Mouse (Mus musculus) myocyte (in vitro differentiated cells): ENCODE measurements around the gene Macrod2. TPM values are rescaled to one million over a fixed set of nuclear protein-coding genes. Genes with fewer than 3 reads are reported as not detected.

ENCODE experiments used
- H3K27me3 ChIP-seq: one replicate; pipeline ENCODE4 v1.6.1; 2011; ENCODE audit not compliant: control insufficient read depth, insufficient read depth, insufficient read length
- H3K36me3 ChIP-seq: one replicate; pipeline ENCODE4 v1.6.1; 2011; ENCODE audit not compliant: control insufficient read depth, insufficient read depth
- H3K4me2 ChIP-seq: one replicate; pipeline ENCODE4 v1.6.1; 2011; ENCODE audit warnings: low read depth, control low read depth
- H3K4me3 ChIP-seq: one replicate; pipeline ENCODE4 v1.5.1; 2011; ENCODE audit warnings: mild to moderate bottlenecking, control low read depth, moderate library complexity
- H3K79me2 ChIP-seq: one replicate; pipeline ENCODE4 v1.6.1; 2011; ENCODE audit not compliant: control insufficient read depth, insufficient read depth
- H3ac ChIP-seq: one replicate; pipeline ENCODE4 v1.6.1; 2011; ENCODE audit not compliant: control insufficient read depth, insufficient read length
- CEBPB ChIP-seq: IDR thresholded peaks from 2 replicates; pipeline ENCODE4 v1.6.1; 2011; ENCODE audit warnings: mild to moderate bottlenecking, moderate library complexity; ENCODE audit not compliant: poor library complexity, insufficient read depth, severe bottlenecking
- E2F4 ChIP-seq: IDR thresholded peaks from one replicate; pipeline ENCODE4 v1.6.1; 2011; ENCODE audit warnings: mild to moderate bottlenecking, control low read depth, moderate library complexity; ENCODE audit not compliant: insufficient read depth
- MAX ChIP-seq: IDR thresholded peaks from one replicate; pipeline ENCODE4 v1.6.1; 2011; ENCODE audit warnings: low read depth, mild to moderate bottlenecking, control low read depth
- MYOD1 ChIP-seq, 3 experiments: IDR thresholded peaks; one replicate each; pipeline ENCODE4 v1.6.1; 2011; ENCODE audit warnings: control low read depth in 2 of 3, low read depth in 2 of 3, mild to moderate bottlenecking in 2 of 3, moderate library complexity in 1 of 3; ENCODE audit not compliant: insufficient read length in 2 of 3, control insufficient read depth in 1 of 3
- MYOG ChIP-seq, 3 experiments: IDR thresholded peaks; one replicate each; pipeline ENCODE4 v1.6.1; 2011; ENCODE audit warnings: control low read depth in 2 of 3, low read depth in 2 of 3, mild to moderate bottlenecking in 2 of 3; ENCODE audit not compliant: insufficient read length in 2 of 3, control insufficient read depth in 1 of 3, insufficient read depth in 1 of 3
- POLR2A ChIP-seq: IDR thresholded peaks from one replicate; pipeline ENCODE4 v1.6.1; 2011; ENCODE audit warnings: low read depth, mild to moderate bottlenecking, control low read depth, moderate library complexity; ENCODE audit not compliant: insufficient read length
- POLR2AphosphoS2 ChIP-seq: IDR thresholded peaks from one replicate; pipeline ENCODE4 v1.6.1; 2011; ENCODE audit warnings: low read depth, control low read depth; ENCODE audit not compliant: insufficient read length
- REST ChIP-seq: IDR thresholded peaks from one replicate; pipeline ENCODE4 v1.6.1; 2011; ENCODE audit warnings: mild to moderate bottlenecking, control low read depth, moderate library complexity; ENCODE audit not compliant: insufficient read depth, insufficient read length
- SRF ChIP-seq: IDR thresholded peaks from one replicate; pipeline ENCODE4 v1.6.1; 2011; ENCODE audit warnings: low read depth; ENCODE audit not compliant: control insufficient read depth, insufficient read length
- TCF12 ChIP-seq: IDR thresholded peaks from one replicate; pipeline ENCODE4 v1.6.1; 2011; ENCODE audit warnings: mild to moderate bottlenecking, control low read depth; ENCODE audit not compliant: poor library complexity, insufficient read depth, severe bottlenecking
- TCF3 ChIP-seq: IDR thresholded peaks from one replicate; pipeline ENCODE4 v1.6.1; 2011; ENCODE audit warnings: low read depth, control low read depth; ENCODE audit not compliant: insufficient read length
- USF1 ChIP-seq: IDR thresholded peaks from one replicate; pipeline ENCODE4 v1.6.1; 2011; ENCODE audit warnings: low read depth, mild to moderate bottlenecking, control low read depth, moderate library complexity
- polyA plus RNA-seq: library from polyadenylated mRNA; unstranded; fragments of >200 nt; fragmentation: generic; extraction: Trizol; gene quantifications from one replicate; pipeline ENCODE4 v1.2.1, GENCODE M21; 2012; ENCODE audit warnings: missing spikeins

Macrod2 gene
- polyA plus RNA-seq, 1 experiment = 0.96 TPM

DNA sequence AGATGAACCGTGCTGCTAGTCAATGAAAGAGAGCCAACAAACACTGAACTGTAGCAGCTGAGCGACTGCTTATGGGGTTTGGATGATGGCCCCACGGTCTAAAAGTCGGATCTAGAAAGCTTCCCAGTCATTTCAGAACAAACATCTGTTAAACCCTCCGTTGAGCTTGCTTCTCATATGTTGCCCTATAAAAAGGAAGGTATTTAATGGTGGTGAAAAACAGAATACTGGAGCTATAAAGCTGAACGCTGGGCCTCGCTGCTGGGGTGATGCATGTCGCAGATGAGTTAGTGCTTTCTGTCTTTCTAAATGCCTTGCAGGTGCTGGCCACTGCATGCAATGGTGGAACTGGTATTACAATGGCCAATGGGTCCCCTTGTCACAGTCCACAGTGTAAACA lies 1278.3 kb downstream of the Macrod2 start:
- H3K4me2 ChIP-seq = no peak overlapping the region
- no peak overlapping the region for H3K4me3 ChIP-seq
- TF ChIP-seq E2F4 = no peak
- TF ChIP-seq POLR2AphosphoS2 = no peak
- no peak for TF ChIP-seq CEBPB
- TF ChIP-seq TCF3 = no peak
- TF ChIP-seq USF1 = no peak
- no peak for TF ChIP-seq MYOG (IDR thresholded peaks at IDR 0.05; ENCODE audit: control insufficient read depth in 1 of 3, insufficient read depth in 1 of 3, insufficient read length in 2 of 3, low read depth in 2 of 3)
- TF ChIP-seq MAX = no peak
- TF ChIP-seq SRF = no peak
- no peak for TF ChIP-seq MYOD1 (IDR thresholded peaks at IDR 0.05; ENCODE audit: control insufficient read depth in 1 of 3, insufficient read length in 2 of 3, low read depth in 2 of 3)
- TF ChIP-seq TCF12 = no peak
- TF ChIP-seq POLR2A = no peak
- TF ChIP-seq REST = no peak
- no peak overlapping the region for H3ac ChIP-seq
- no peaks in the 10 kb centered on the region for H3K27me3 ChIP-seq
- no peaks in the 10 kb centered on the region for H3K79me2 ChIP-seq
- no peaks in the 10 kb centered on the region for H3K36me3 ChIP-seq

DNA sequence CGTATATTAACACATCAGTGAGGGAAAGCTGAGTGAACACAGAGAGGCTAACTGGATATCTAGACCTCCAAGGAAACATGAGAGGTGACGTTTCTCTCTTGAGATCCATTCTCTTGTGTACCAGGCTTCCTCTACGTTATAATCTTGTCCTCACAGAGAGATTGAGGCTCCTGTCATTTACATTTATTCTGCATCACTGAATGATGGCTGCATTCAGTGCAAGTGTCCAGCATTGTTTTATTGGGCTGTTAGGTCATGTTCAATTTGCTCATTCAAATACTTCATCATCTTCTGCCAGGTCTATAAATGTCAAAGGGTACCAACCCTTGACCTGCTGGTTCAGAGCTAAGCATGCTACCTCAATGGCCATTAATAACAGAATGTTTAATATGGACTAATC lies 1302.4 kb downstream of the Macrod2 start:
- H3ac ChIP-seq = no peak overlapping the region
- no peaks in the 10 kb centered on the region for H3K79me2 ChIP-seq
- no peaks in the 10 kb centered on the region for H3K36me3 ChIP-seq
- TF ChIP-seq USF1 (no peak), MAX (no peak), TCF12 (no peak), SRF (no peak), MYOD1 (IDR thresholded peaks at IDR 0.05; ENCODE audit: control insufficient read depth in 1 of 3, insufficient read length in 2 of 3, low read depth in 2 of 3) (no peak), E2F4 (no peak), POLR2A (no peak), CEBPB (no peak), TCF3 (no peak), POLR2AphosphoS2 (no peak), MYOG (IDR thresholded peaks at IDR 0.05; ENCODE audit: control insufficient read depth in 1 of 3, insufficient read depth in 1 of 3, insufficient read length in 2 of 3, low read depth in 2 of 3) (no peak), REST (no peak)
- no peak overlapping the region for H3K4me2 ChIP-seq
- no peaks in the 10 kb centered on the region for H3K27me3 ChIP-seq
- H3K4me3 ChIP-seq = no peak overlapping the region

DNA sequence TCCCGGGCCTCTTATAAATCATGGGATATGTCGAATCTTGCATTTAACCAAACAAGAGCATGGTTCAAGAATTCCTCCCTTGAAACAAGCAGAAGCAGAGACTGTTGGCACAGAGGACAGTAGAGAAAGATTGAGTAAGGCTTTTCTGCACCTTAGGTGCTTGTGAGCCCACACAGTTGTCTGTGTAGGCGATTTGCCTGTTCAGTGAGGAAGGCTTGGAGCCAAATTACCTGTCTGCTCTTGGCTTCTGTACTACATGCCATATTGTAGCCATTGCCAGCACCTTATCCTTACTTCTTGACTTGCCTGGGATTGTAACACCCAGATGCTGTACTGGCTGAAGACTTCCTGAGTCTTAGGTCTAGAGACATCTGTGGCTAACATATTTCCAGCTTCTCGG lies 1303.2 kb downstream of the Macrod2 start:
- Histone ChIP-seq H3K27me3 (no peaks in the 10 kb centered on the region), H3K79me2 (no peaks in the 10 kb centered on the region), H3K36me3 (no peaks in the 10 kb centered on the region), H3K4me3 (no peak overlapping the region), H3K4me2 (no peak overlapping the region), H3ac (no peak overlapping the region)
- TF ChIP-seq POLR2A (no peak), CEBPB (no peak)

DNA sequence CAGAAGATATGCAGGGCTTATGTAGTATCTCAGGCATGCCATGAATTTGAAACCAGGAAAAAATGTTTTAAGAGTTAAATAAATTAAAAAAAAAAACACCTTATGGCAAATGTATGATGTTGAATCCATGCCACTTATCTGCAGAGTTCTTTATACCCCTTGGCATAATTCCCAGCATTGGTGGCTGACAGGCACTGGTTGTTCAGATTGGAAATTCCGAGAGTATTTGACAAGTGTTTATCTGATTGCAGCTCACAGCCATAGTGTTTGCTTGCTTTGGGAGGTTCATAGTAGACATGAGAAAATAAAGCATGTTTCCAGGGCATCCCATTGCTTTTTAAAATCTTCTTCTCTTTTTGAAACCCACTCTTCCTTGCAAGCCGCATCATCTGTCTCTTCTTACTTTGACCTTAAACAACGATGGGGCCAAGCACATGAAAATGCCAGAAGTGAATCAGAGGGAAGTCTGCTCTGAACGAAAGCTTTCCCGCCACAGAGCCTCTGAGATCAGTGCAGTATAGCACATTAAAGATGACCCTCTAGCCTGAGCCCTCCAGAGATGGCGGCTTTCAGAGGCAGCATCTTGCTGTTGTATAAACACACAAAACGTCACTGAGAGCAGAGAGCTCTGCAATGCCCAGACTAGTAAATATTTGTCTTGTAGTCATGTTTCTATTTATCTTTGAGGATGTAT lies 1305.8 kb downstream of the Macrod2 start:
- Histone ChIP-seq H3K4me2 (no peak overlapping the region), H3K79me2 (no peaks in the 10 kb centered on the region), H3K36me3 (no peaks in the 10 kb centered on the region), H3ac (no peak overlapping the region), H3K27me3 (no peaks in the 10 kb centered on the region), H3K4me3 (no peak overlapping the region)
- TF ChIP-seq TCF3 = no peak
- no peak for TF ChIP-seq CEBPB
- no peak for TF ChIP-seq POLR2AphosphoS2
- no peak for TF ChIP-seq USF1
- TF ChIP-seq REST = no peak
- TF ChIP-seq TCF12 = no peak
- TF ChIP-seq POLR2A = no peak
- TF ChIP-seq MAX = no peak
- no peak for TF ChIP-seq E2F4
- no peak for TF ChIP-seq MYOD1 (IDR thresholded peaks at IDR 0.05; ENCODE audit: control insufficient read depth in 1 of 3, insufficient read length in 2 of 3, low read depth in 2 of 3)
- TF ChIP-seq MYOG (IDR thresholded peaks at IDR 0.05; ENCODE audit: control insufficient read depth in 1 of 3, insufficient read depth in 1 of 3, insufficient read length in 2 of 3, low read depth in 2 of 3) = no peak
- TF ChIP-seq SRF = no peak

DNA sequence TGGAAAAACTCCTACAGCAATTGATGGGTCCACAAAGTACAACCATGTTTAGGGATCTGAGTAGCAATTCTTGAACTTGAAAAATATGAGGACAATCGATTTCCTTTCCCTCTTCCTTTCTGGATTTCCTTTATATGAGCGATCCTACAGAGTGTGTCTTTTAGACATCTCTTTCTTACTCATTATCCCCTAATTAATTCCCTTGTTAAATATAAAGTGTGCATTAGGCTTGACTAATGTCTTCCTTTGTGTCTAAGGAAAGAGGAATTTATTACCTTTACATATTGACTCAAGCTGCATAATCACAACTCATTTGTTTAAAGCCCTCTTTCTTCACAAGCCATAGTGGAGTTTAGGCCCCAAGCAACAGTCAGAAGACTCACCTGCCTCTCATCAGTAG lies 1316.7 kb downstream of the Macrod2 start:
- H3K4me2 ChIP-seq = no peak overlapping the region
- H3ac ChIP-seq = no peak overlapping the region
- H3K4me3 ChIP-seq = no peak overlapping the region
- no peaks in the 10 kb centered on the region for H3K79me2 ChIP-seq
- no peaks in the 10 kb centered on the region for H3K36me3 ChIP-seq
- no peaks in the 10 kb centered on the region for H3K27me3 ChIP-seq
- TF ChIP-seq POLR2AphosphoS2 (no peak), USF1 (no peak), POLR2A (no peak), TCF3 (no peak), E2F4 (no peak), CEBPB (no peak), MAX (no peak), MYOD1 (IDR thresholded peaks at IDR 0.05; ENCODE audit: control insufficient read depth in 1 of 3, insufficient read length in 2 of 3, low read depth in 2 of 3) (no peak), SRF (no peak), TCF12 (no peak), MYOG (IDR thresholded peaks at IDR 0.05; ENCODE audit: control insufficient read depth in 1 of 3, insufficient read depth in 1 of 3, insufficient read length in 2 of 3, low read depth in 2 of 3) (no peak), REST (no peak)
